Mouse (Mus musculus) cortical plate, adult 2 months (tissue): Measurements from ENCODE around the gene Retn.

Experiments
- CTCF ChIP-seq: fragments of 200-500 bp; IDR thresholded peaks from 2 replicates; pipeline ENCODE4 v1.5.1; 2011; ENCODE audit warnings: mild to moderate bottlenecking, control low read depth, low read length; ENCODE audit not compliant: insufficient read depth; ENCODE audit errors: extremely low read depth
- POLR2A ChIP-seq: fragments of 200-500 bp; IDR thresholded peaks from 2 replicates; pipeline ENCODE4 v1.6.1; 2011; ENCODE audit warnings: mild to moderate bottlenecking, low read length, control low read depth; ENCODE audit not compliant: insufficient read depth; ENCODE audit errors: extremely low read depth

GRCm38 (mm10) chr8:3626971-3627370, 28.6 kb upstream of the Retn start:
- no peak for TF ChIP-seq POLR2A
- TF ChIP-seq CTCF: no peak
